Mouse (Mus musculus) lung, postnatal 0 days (tissue): ENCODE measurements around the gene Rsph1. TPM values are rescaled to one million over a fixed set of nuclear protein-coding genes. Genes with fewer than 3 reads are reported as not detected.

ENCODE experiments used
- ATAC-seq: fragments of 200-750 bp; cut with Nextera tagmentation; 2 replicates; pipeline ENCODE4 v1.8.0; 2017; ENCODE audit warnings: moderate library complexity
- DNase-seq: peaks from one replicate; pipeline ENCODE4 v3.0.0-alpha.2; 2016; ENCODE audit warnings: low spot score
- H3K27ac ChIP-seq: fragments of 300-500 bp; sonication (generic); 2 replicates; pipeline ENCODE4 v1.5.1; 2014; ENCODE audit warnings: antibody characterized with exemption, mild to moderate bottlenecking, low read length, mixed read lengths
- H3K27me3 ChIP-seq: fragments of 300-500 bp; sonication (generic); replicated peaks from 2 replicates; pipeline ENCODE4 v1.6.1; 2014; ENCODE audit warnings: low read length, mixed read lengths; ENCODE audit not compliant: insufficient read depth
- H3K36me3 ChIP-seq: fragments of 300-500 bp; sonication (generic); 2 replicates; pipeline ENCODE4 v1.6.1; 2014; ENCODE audit warnings: low read length, mixed read lengths; ENCODE audit not compliant: insufficient read depth
- H3K4me1 ChIP-seq: fragments of 300-500 bp; sonication (generic); 2 replicates; pipeline ENCODE4 v1.6.1; 2014; ENCODE audit warnings: antibody characterized with exemption, low read depth, low read length, mixed read lengths; ENCODE audit not compliant: insufficient read depth
- H3K4me2 ChIP-seq: fragments of 300-500 bp; sonication (generic); replicated peaks from 2 replicates; pipeline ENCODE4 v1.6.1; 2014; ENCODE audit warnings: low read depth, mild to moderate bottlenecking, low read length, moderate library complexity, mixed read lengths
- H3K4me3 ChIP-seq: fragments of 300-500 bp; sonication (generic); 2 replicates; pipeline ENCODE4 v1.5.1; 2014; ENCODE audit warnings: low read depth, low read length
- H3K9ac ChIP-seq: fragments of 300-500 bp; sonication (generic); replicated peaks from 2 replicates; pipeline ENCODE4 v1.6.1; 2014; ENCODE audit warnings: low read depth, mild to moderate bottlenecking
- H3K9me3 ChIP-seq: fragments of 300-500 bp; sonication (generic); 2 replicates; pipeline ENCODE4 v1.6.1; 2016; ENCODE audit warnings: low read length, mixed read lengths
- CTCF ChIP-seq: IDR thresholded peaks from 2 replicates; pipeline ENCODE4 v1.5.1; 2016; ENCODE audit warnings: antibody characterized with exemption, mild to moderate bottlenecking
- EP300 ChIP-seq: IDR thresholded peaks from 2 replicates; pipeline ENCODE4 v1.6.1; 2016; ENCODE audit warnings: antibody characterized with exemption, mild to moderate bottlenecking, control low read depth
- WGBS: fragments of 180-500 bp; shearing (Covaris S2); extraction: QIAGEN DNeasy Blood & Tissue Kit; methylation state at CpG from one replicate; pipeline ENCODE4 v1.1.7; 2014; 5-methylcytosine and 5-hydroxymethylcytosine counted together
- polyA plus RNA-seq: library from polyadenylated mRNA; unstranded; fragments of >200 nt; fragmentation: Nextera tagmentation; extraction: Ambion mirVana; gene quantifications from 2 replicates; pipeline ENCODE4 v1.2.1, GENCODE M21; 2015

The Rsph1 gene
- polyA plus RNA-seq, 1 experiment from 2014 or later = 21.4 TPM

- H3K9me3 ChIP-seq = no peaks in the 10 kb centered on the region
- no peaks in the 10 kb centered on the region for H3K36me3 ChIP-seq
- no peak overlapping the region for H3K4me3 ChIP-seq
- DNase-seq (peak; percentile 36), ATAC-seq (no peak)
- no peaks in the 10 kb centered on the region for H3K27me3 ChIP-seq
- no peak overlapping the region for H3K9ac ChIP-seq
- H3K27ac ChIP-seq = 0 out of 2 replicates have a peak overlapping the region, but pooled peaks have one; percentile 7
- H3K4me1 ChIP-seq = no peaks in the 10 kb centered on the region; the same call in 1 of the 2 replicates
- WGBS = 40% methylated on average over 4 of the region's 4 CpGs
- TF ChIP-seq EP300 = no peak
- no peak for TF ChIP-seq CTCF
- H3K4me2 ChIP-seq = no peak overlapping the region
These were observed 45.3 kb upstream of the Rsph1 start for GRCm38 (mm10) chr17:31322446-31322845.

- no peaks in the 10 kb centered on the region; the same call in 1 of the 2 replicates for H3K4me1 ChIP-seq
- H3K27ac ChIP-seq = no peak overlapping the region
- no peaks in the 10 kb centered on the region for H3K36me3 ChIP-seq
- DNase-seq (no peak), ATAC-seq (no peak)
- no peaks in the 10 kb centered on the region for H3K27me3 ChIP-seq
- WGBS = 78% methylated on average over 12 of the region's 12 CpGs
- TF ChIP-seq EP300 (no peak), CTCF (no peak)
- H3K4me2 ChIP-seq = no peak overlapping the region
- H3K9me3 ChIP-seq = no peaks in the 10 kb centered on the region
- no peak overlapping the region for H3K9ac ChIP-seq
- H3K4me3 ChIP-seq = no peak overlapping the region
These were observed 44.2 kb upstream of the Rsph1 start for GRCm38 (mm10) chr17:31321425-31321824.

GRCm38 (mm10) chr17:31318906-31319767 is 42.0 kb upstream of the Rsph1 start:
- H3K4me2 ChIP-seq = no peak overlapping the region
- ATAC-seq = peak; percentile 59
- DNase-seq = peak; percentile 58
- H3K9me3 ChIP-seq = no peaks in the 10 kb centered on the region
- H3K36me3 ChIP-seq = no peaks in the 10 kb centered on the region
- no peak overlapping the region for H3K4me3 ChIP-seq
- no peaks in the 10 kb centered on the region for H3K27me3 ChIP-seq
- no peaks in the 10 kb centered on the region; the same call in 1 of the 2 replicates for H3K4me1 ChIP-seq
- no peak for TF ChIP-seq CTCF
- no peak for TF ChIP-seq EP300
- peak overlapping the region; percentile 69 for H3K27ac ChIP-seq
- 75% methylated on average over 19 of the region's 19 CpGs for WGBS
- no peak overlapping the region for H3K9ac ChIP-seq

GRCm38 (mm10) chr17:31317521-31318272 is 40.5 kb upstream of the Rsph1 start:
- no peak for TF ChIP-seq EP300
- peak; percentile 66 for TF ChIP-seq CTCF
- H3K4me1 ChIP-seq = no peaks in the 10 kb centered on the region; the same call in 1 of the 2 replicates
- no peaks in the 10 kb centered on the region for H3K36me3 ChIP-seq
- H3K27ac ChIP-seq = no peak overlapping the region
- WGBS = 52% methylated on average over 22 of the region's 22 CpGs
- H3K9me3 ChIP-seq = no peaks in the 10 kb centered on the region
- DNase-seq (peak; percentile 44), ATAC-seq (no peak)
- no peak overlapping the region for H3K4me2 ChIP-seq
- no peak overlapping the region for H3K4me3 ChIP-seq
- H3K27me3 ChIP-seq = no peaks in the 10 kb centered on the region
- H3K9ac ChIP-seq = no peak overlapping the region

GRCm38 (mm10) chr17:31316998-31317397 is 39.8 kb upstream of the Rsph1 start:
- no peak for DNase-seq

GRCm38 (mm10) chr17:31315993-31316392 is 38.8 kb upstream of the Rsph1 start:
- 37% methylated on average over 6 of the region's 6 CpGs for WGBS
- Histone ChIP-seq H3K4me2 (no peak overlapping the region), H3K36me3 (no peaks in the 10 kb centered on the region), H3K4me1 (no peaks in the 10 kb centered on the region; the same call in 1 of the 2 replicates), H3K4me3 (no peak overlapping the region), H3K9ac (no peak overlapping the region), H3K9me3 (no peaks in the 10 kb centered on the region), H3K27ac (peak overlapping the region; percentile 78), H3K27me3 (no peaks in the 10 kb centered on the region)
- TF ChIP-seq CTCF = no peak
- TF ChIP-seq EP300 = peak; percentile 90
- DNase-seq = peak; percentile 65
- ATAC-seq = peak; percentile 86

More at GRCm38 (mm10) chr17:31316998-31317397, 39.8 kb upstream of the Rsph1 start:
- TF ChIP-seq CTCF (no peak), EP300 (no peak)
- Histone ChIP-seq H3K4me3 (no peak overlapping the region), H3K9ac (no peak overlapping the region), H3K4me1 (no peaks in the 10 kb centered on the region; the same call in 1 of the 2 replicates), H3K4me2 (no peak overlapping the region), H3K27ac (peak overlapping the region; percentile 78; the same call in 1 of the 2 replicates), H3K9me3 (no peaks in the 10 kb centered on the region), H3K27me3 (no peaks in the 10 kb centered on the region), H3K36me3 (no peaks in the 10 kb centered on the region)
- WGBS = 67% methylated on average over 3 of the region's 3 CpGs
- ATAC-seq = no peak
